Mouse (Mus musculus) ovary, adult 18-20 months (tissue): Measurements from ENCODE around the gene Mks1.

Experiments
- DNase-seq: peaks from one replicate; pipeline ENCODE4 v3.0.0; 2022; ENCODE audit warnings: low spot score, mixed read lengths

Mks1 gene

DNA sequence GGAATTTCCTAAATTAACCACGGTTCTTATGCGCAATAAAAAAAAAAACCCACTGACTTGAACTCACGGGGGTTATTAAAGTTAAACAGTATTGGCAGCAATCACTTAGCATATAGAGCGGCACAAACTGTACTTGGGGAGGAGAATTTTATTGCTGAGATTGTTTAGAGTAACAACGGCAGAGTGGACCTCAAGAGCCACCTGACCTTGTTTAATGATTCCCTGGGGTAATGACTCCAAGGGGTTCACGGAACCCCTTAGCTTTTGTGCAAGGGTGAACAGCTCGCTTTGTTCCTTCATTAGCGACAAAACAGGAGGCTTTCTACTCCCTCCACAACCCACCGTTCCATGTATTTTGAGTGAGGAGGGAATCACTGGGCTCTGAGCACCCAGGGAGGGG lies 26.8 kb downstream of the Mks1 start:
- DNase-seq, result no peak

DNA sequence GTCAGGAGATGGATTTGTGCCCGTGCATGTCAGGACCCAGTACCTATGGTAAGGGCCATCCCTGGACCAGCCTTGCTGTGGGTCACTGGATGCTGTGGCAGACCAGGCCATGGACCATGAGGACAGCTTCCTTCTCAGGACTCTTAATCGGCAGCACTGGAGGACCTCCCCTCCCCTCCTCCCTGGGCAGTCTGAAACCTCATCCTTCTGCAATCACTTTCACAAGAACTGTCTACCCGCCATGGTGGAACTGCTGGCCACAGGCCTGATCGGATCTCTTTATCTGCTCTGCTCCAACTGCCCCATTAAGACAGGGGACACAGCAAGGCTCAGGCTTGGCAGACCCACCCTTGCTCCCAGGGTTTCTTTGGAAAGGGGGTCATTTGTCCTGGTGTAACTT lies 28.7 kb downstream of the Mks1 start:
- DNase-seq, result no peak

- DNase-seq, result no peak
Measured at GRCm38 (mm10) chr11:87883493-87883892, 30.5 kb downstream of the Mks1 start.

DNA sequence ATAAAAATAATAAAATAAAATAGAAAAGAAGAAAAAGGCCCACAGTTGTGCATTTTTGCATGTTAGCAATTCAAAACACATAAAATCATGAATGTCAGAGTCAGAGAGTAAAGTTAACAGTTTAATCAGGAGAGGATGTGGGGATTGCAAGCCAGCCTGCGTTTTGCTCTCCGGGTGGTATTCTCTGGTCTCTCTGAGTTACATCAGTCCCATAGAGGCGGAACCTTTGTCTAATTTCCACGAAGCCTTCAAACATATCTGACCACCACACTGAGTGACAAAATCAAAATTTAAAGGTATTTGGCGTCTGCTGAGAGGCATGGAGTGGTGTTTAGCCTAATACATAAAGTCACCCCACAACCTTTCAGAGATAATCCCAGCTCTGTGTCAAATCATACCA lies 31.8 kb downstream of the Mks1 start:
- no peak for DNase-seq

DNA sequence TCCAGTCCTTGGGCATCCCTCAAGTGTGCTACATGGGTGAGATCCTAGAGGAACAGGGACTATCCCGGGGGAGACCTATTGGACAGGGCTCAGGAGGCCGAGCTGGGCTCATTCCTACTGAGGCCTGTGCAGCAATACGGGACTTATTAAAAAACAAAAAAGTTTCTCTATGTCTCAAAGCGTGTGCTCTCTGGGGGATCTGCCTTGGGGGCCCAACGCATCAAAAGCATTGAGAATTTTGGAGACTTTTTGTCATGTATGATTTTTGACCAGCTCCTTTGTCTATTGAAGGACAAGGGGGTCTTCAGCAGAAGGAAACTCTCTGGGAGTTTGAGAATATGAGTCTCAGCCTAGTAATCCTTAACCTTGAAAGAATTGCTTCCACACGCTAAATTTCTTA lies 39.2 kb downstream of the Mks1 start, which contains the start of gene Olfr462:
Gene Olfr462 (minus strand): TSS at position 101 of the 400 bp plus-strand sequence.
- DNase-seq, result no peak

- DNase-seq, result no peak
Measured at GRCm38 (mm10) chr11:87897287-87897686, 44.3 kb downstream of the Mks1 start, which contains the start of gene Olfr463. Olfr463 (minus strand) TSS chr11:87897387.

- no peak for DNase-seq
Measured at GRCm38 (mm10) chr11:87904331-87904730, 51.3 kb downstream of the Mks1 start.
